Mouse (Mus musculus): ENCODE results near the gene Gadl1.

DNA sequence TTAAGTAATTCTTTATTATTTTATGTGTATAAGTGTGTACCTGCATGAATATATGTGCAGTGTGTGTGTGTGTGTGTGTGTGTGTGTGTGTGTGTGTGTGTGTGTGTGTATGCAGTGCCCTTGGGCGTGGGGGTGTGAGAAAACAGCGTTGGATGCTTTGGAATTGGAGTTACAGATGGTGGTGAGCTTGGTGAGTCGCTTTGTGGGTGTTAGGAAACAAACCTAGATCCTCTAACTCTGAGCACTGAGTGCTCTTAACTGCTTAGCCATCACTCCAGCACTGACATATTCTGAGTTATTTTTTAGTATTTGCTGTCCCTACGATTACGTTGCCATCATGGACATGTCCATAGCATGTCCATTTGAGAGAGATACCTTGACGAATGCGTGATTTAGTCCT, 206.6 kb downstream of the Gadl1 start:
- TF ChIP-seq CTCF (IDR thresholded peaks at IDR 0.05; ENCODE audit: extremely low read depth, insufficient read length, insufficient replicate concordance, low read depth, low read length), result no peak
- TF ChIP-seq POLR2A (IDR thresholded peaks at IDR 0.05; ENCODE audit: low read depth, low read length), result no peak
